Mouse (Mus musculus) testis, adult 2 months (tissue): Measurements from ENCODE around the gene Pgrmc2.

Experiments used
- CTCF ChIP-seq: fragments of 200-500 bp; IDR thresholded peaks from 2 replicates; pipeline ENCODE4 v1.5.1; 2012; ENCODE audit warnings: low read depth, mild to moderate bottlenecking, inconsistent platforms, low read length, moderate library complexity; ENCODE audit not compliant: control insufficient read depth, insufficient read depth, insufficient replicate concordance
- POLR2A ChIP-seq: fragments of 200-500 bp; IDR thresholded peaks from 2 replicates; pipeline ENCODE4 v1.6.1; 2012; ENCODE audit warnings: low read depth, mild to moderate bottlenecking, inconsistent platforms, low read length, moderate library complexity; ENCODE audit not compliant: control insufficient read depth

- TF ChIP-seq POLR2A (no peak), CTCF (no peak)
Measured at GRCm38 (mm10) chr3:41090839-41091238, 8.0 kb upstream of the Pgrmc2 start.
